Mouse (Mus musculus): ENCODE results near the gene Ptprd.

The Ptprd gene

GRCm38 (mm10) chr4:76289612-76290483 lies 1921.9 kb downstream of the Ptprd start:
- DNase-seq = no peak

- DNase-seq = no peak
Measured at GRCm38 (mm10) chr4:76286016-76286415, 1925.7 kb downstream of the Ptprd start.

- no peak for DNase-seq
Measured at GRCm38 (mm10) chr4:76282886-76283285, 1928.9 kb downstream of the Ptprd start.

GRCm38 (mm10) chr4:76262727-76263126 lies 1949.0 kb downstream of the Ptprd start:
- DNase-seq = no peak

- no peak for DNase-seq
Measured at GRCm38 (mm10) chr4:76260686-76261085, 1951.1 kb downstream of the Ptprd start.

- no peak for DNase-seq
Measured at GRCm38 (mm10) chr4:76260286-76260685, 1951.5 kb downstream of the Ptprd start.

GRCm38 (mm10) chr4:76259636-76260035 lies 1952.1 kb downstream of the Ptprd start:
- peak; percentile 13 for DNase-seq

- no peak for DNase-seq
Measured at GRCm38 (mm10) chr4:76244371-76244770, 1967.4 kb downstream of the Ptprd start.

GRCm38 (mm10) chr4:76241542-76241941 lies 1970.2 kb downstream of the Ptprd start:
- no peak for DNase-seq

- no peak for DNase-seq
Measured at GRCm38 (mm10) chr4:76241140-76241539, 1970.6 kb downstream of the Ptprd start.

GRCm38 (mm10) chr4:76239063-76239462 lies 1972.7 kb downstream of the Ptprd start:
- DNase-seq = no peak

- DNase-seq = no peak
Measured at GRCm38 (mm10) chr4:76238577-76238976, 1973.2 kb downstream of the Ptprd start.

GRCm38 (mm10) chr4:76237827-76238226 lies 1973.9 kb downstream of the Ptprd start:
- no peak for DNase-seq

- DNase-seq = no peak
Measured at GRCm38 (mm10) chr4:76223720-76224119, 1988.0 kb downstream of the Ptprd start.

- no peak for DNase-seq
Measured at GRCm38 (mm10) chr4:76222520-76222919, 1989.2 kb downstream of the Ptprd start.

- DNase-seq = no peak
Measured at GRCm38 (mm10) chr4:76218065-76218464, 1993.7 kb downstream of the Ptprd start.

GRCm38 (mm10) chr4:76215141-76215540 lies 1996.6 kb downstream of the Ptprd start:
- no peak for DNase-seq

- no peak for DNase-seq
Measured at GRCm38 (mm10) chr4:76199321-76199720, 2012.4 kb downstream of the Ptprd start.

- DNase-seq = no peak
Measured at GRCm38 (mm10) chr4:76194762-76195161, 2017.0 kb downstream of the Ptprd start.

- no peak for DNase-seq
Measured at GRCm38 (mm10) chr4:76193496-76193895, 2018.3 kb downstream of the Ptprd start.

GRCm38 (mm10) chr4:76192031-76192430 lies 2019.7 kb downstream of the Ptprd start:
- DNase-seq = no peak

- DNase-seq = no peak
Measured at GRCm38 (mm10) chr4:76190788-76191187, 2021.0 kb downstream of the Ptprd start.

GRCm38 (mm10) chr4:76183095-76183494 lies 2028.7 kb downstream of the Ptprd start:
- DNase-seq = no peak

GRCm38 (mm10) chr4:76179497-76179896 lies 2032.3 kb downstream of the Ptprd start:
- peak; percentile 16 for DNase-seq

- DNase-seq = no peak
Measured at GRCm38 (mm10) chr4:76175086-76175485, 2036.7 kb downstream of the Ptprd start.

All from kidney, adult 11 months (tissue).